Mouse (Mus musculus) T-helper 2 cell (primary cell): ENCODE measurements around the gene Hdac4.

ENCODE experiments used
- in situ Hi-C: fragments of 300-600 bp; cut with MboI, MseI; formaldehyde crosslinking; loops from one replicate; pipeline ENCODE4 v1.15.1; 2025; ENCODE audit warnings: high pct_unique_total_duplicates

Gene Hdac4

GRCm38 (mm10) chr1:92103377-92103776 is 92.1 kb downstream of the Hdac4 start:
- in situ Hi-C loops: no loop called here

- in situ Hi-C loops: no loop called here
Measured at GRCm38 (mm10) chr1:92102825-92103224, 92.7 kb downstream of the Hdac4 start.

- in situ Hi-C loops: no loop called here
Measured at GRCm38 (mm10) chr1:92100371-92100891, 95.1 kb downstream of the Hdac4 start.

GRCm38 (mm10) chr1:92099964-92100363 is 95.5 kb downstream of the Hdac4 start:
- in situ Hi-C loops: no loop called here

- in situ Hi-C loops: no loop called here
Measured at GRCm38 (mm10) chr1:92099502-92099901, 96.0 kb downstream of the Hdac4 start.

- in situ Hi-C loops: no loop called here
Measured at GRCm38 (mm10) chr1:92098456-92098855, 97.0 kb downstream of the Hdac4 start.

- in situ Hi-C loops: no loop called here
Measured at GRCm38 (mm10) chr1:92096991-92097525, 98.4 kb downstream of the Hdac4 start.

- in situ Hi-C loops: no loop called here
Measured at GRCm38 (mm10) chr1:92092286-92092685, 103.2 kb downstream of the Hdac4 start.

GRCm38 (mm10) chr1:92087821-92088220 is 107.7 kb downstream of the Hdac4 start:
- in situ Hi-C loops: no loop called here

- in situ Hi-C loops: no loop called here
Measured at GRCm38 (mm10) chr1:92087343-92087742, 108.2 kb downstream of the Hdac4 start.

- in situ Hi-C loops: no loop called here
Measured at GRCm38 (mm10) chr1:92086841-92087240, 108.7 kb downstream of the Hdac4 start.

GRCm38 (mm10) chr1:92086277-92086813 is 109.2 kb downstream of the Hdac4 start:
- in situ Hi-C loops: no loop called here

GRCm38 (mm10) chr1:92084738-92085137 is 110.8 kb downstream of the Hdac4 start:
- in situ Hi-C loops: no loop called here

- in situ Hi-C loops: no loop called here
Measured at GRCm38 (mm10) chr1:92084004-92084403, 111.5 kb downstream of the Hdac4 start.

GRCm38 (mm10) chr1:92082837-92083541 is 112.5 kb downstream of the Hdac4 start:
- in situ Hi-C loops: no loop called here

- in situ Hi-C loops: no loop called here
Measured at GRCm38 (mm10) chr1:92082156-92082836, 113.2 kb downstream of the Hdac4 start.

GRCm38 (mm10) chr1:92079982-92080537 is 115.4 kb downstream of the Hdac4 start:
- in situ Hi-C loops: loop anchor here (10.0 kb wide), 1 partner anchor 285 kb away; no protein-coding TSS in a partner anchor

GRCm38 (mm10) chr1:92075312-92075711 is 120.2 kb downstream of the Hdac4 start:
- in situ Hi-C loops: loop anchor here (10.0 kb wide), 1 partner anchor 289 kb away; no protein-coding TSS in a partner anchor

GRCm38 (mm10) chr1:92074655-92075054 is 120.8 kb downstream of the Hdac4 start:
- in situ Hi-C loops: loop anchor here (10.0 kb wide), 1 partner anchor 290 kb away; no protein-coding TSS in a partner anchor

GRCm38 (mm10) chr1:92069932-92070677 is 125.4 kb downstream of the Hdac4 start:
- in situ Hi-C loops: loop anchor here (10.0 kb wide), 1 partner anchor 295 kb away; no protein-coding TSS in a partner anchor

- in situ Hi-C loops: no loop called here
Measured at GRCm38 (mm10) chr1:92069464-92069863, 126.0 kb downstream of the Hdac4 start.
